Mouse (Mus musculus) stomach, embryonic 14.5 days (tissue): ENCODE data around the gene Abcb11. TPM values are rescaled to one million over a fixed set of nuclear protein-coding genes. Genes with fewer than 3 reads are reported as not detected.

ENCODE experiments used
- ATAC-seq: fragments of 200-750 bp; cut with Nextera tagmentation; 2 replicates; pipeline ENCODE4 v1.8.0; 2017; ENCODE audit warnings: low read depth, moderate TSS enrichment; ENCODE audit not compliant: insufficient number of reproducible peaks, insufficient read depth, low FRiP score
- H3K27ac ChIP-seq: fragments of 300-500 bp; sonication (generic); 2 replicates; pipeline ENCODE4 v1.5.1; 2014; ENCODE audit warnings: mild to moderate bottlenecking, low read length, moderate library complexity, mixed read lengths
- H3K27me3 ChIP-seq: fragments of 300-500 bp; sonication (generic); 2 replicates; pipeline ENCODE4 v1.6.1; 2014; ENCODE audit warnings: low read length, control low read depth, mixed read lengths; ENCODE audit not compliant: control insufficient read depth, insufficient read depth
- H3K36me3 ChIP-seq: fragments of 300-500 bp; sonication (generic); 2 replicates; pipeline ENCODE4 v1.6.1; 2014; ENCODE audit warnings: mild to moderate bottlenecking, control low read depth, low read length, moderate library complexity, mixed read lengths; ENCODE audit not compliant: control insufficient read depth, insufficient read depth
- H3K4me1 ChIP-seq: fragments of 300-500 bp; sonication (generic); 2 replicates; pipeline ENCODE4 v1.6.1; 2014; ENCODE audit warnings: low read length, control low read depth, mixed read lengths; ENCODE audit not compliant: control insufficient read depth, insufficient read depth
- H3K4me2 ChIP-seq: fragments of 300-500 bp; sonication (generic); replicated peaks from 2 replicates; pipeline ENCODE4 v1.6.1; 2014; ENCODE audit warnings: low read depth, low read length, control low read depth
- H3K4me3 ChIP-seq: fragments of 300-500 bp; sonication (generic); 2 replicates; pipeline ENCODE4 v1.5.1; 2014; ENCODE audit warnings: low read depth, low read length, control low read depth
- H3K9ac ChIP-seq: fragments of 300-500 bp; sonication (generic); replicated peaks from 2 replicates; pipeline ENCODE4 v1.6.1; 2014; ENCODE audit warnings: low read depth, mild to moderate bottlenecking, control low read depth, low read length, moderate library complexity, mixed read lengths
- H3K9me3 ChIP-seq: fragments of 300-500 bp; sonication (generic); 2 replicates; pipeline ENCODE4 v1.6.1; 2016; ENCODE audit warnings: low read depth, low read length, control low read depth; ENCODE audit not compliant: control insufficient read depth
- WGBS: fragments of 180-500 bp; shearing (Covaris S2); extraction: QIAGEN DNeasy Blood & Tissue Kit; methylation state at CpG from one replicate; pipeline ENCODE4 v1.1.7; 2014; 5-methylcytosine and 5-hydroxymethylcytosine counted together
- polyA plus RNA-seq: library from polyadenylated mRNA; unstranded; fragments of >200 nt; fragmentation: Nextera tagmentation; extraction: Ambion mirVana; gene quantifications from 2 replicates; pipeline ENCODE4 v1.2.1, GENCODE M21; 2014

Abcb11 gene
- polyA plus RNA-seq, 1 experiment from 2014 or later: not detected

DNA sequence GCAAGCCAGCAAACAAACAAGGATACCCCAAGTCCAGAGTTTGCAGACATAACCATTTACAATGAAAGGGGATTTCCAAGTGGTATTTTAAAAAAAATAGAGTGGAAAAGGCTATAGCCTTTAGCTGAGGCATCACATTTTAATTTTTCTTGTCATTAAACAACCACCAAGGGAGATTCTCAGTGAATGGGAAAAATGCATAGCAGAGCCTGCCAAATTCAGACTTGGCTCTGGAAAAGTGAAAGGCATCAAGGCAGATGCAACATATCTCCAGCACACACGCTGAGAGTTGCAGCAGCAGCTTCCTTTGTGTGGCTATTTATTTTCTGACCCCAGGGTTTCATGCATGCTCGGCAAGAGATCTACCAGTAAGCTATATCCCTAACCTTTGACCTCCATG lies 97.5 kb downstream of the Abcb11 start:
- H3K9ac ChIP-seq: no peak overlapping the region
- no peak overlapping the region for H3K4me3 ChIP-seq
- 31% methylated on average over 2 of the region's 2 CpGs for WGBS
- H3K27ac ChIP-seq: no peak overlapping the region
- no peaks in the 10 kb centered on the region for H3K27me3 ChIP-seq
- H3K9me3 ChIP-seq: no peaks in the 10 kb centered on the region
- ATAC-seq: no peak
- no peak overlapping the region for H3K4me2 ChIP-seq
- H3K4me1 ChIP-seq: no peaks in the 10 kb centered on the region
- H3K36me3 ChIP-seq: no peaks in the 10 kb centered on the region

DNA sequence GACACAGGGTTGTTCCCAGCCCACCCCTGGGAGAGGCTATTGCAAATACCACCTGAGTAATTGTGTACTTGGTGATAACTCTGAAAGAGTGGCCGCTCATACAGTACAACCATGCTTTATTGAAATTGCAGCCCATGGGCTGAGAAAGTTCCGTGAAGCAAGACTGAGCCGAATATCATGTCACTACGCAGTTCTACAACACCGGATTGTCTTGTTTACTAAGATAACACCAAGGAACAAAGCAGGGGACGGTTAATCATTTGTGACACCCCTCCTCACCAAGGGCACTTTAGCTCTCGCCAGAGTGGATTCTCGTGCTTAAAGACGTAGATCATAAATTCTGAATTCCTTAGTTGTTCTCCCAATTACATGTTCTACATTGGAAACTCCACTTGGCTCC lies 103.1 kb downstream of the Abcb11 start:
- Histone ChIP-seq H3K4me2 (no peak overlapping the region), H3K27me3 (no peaks in the 10 kb centered on the region), H3K9me3 (no peaks in the 10 kb centered on the region), H3K36me3 (no peaks in the 10 kb centered on the region), H3K9ac (no peak overlapping the region), H3K4me3 (no peak overlapping the region), H3K4me1 (no peaks in the 10 kb centered on the region), H3K27ac (no peak overlapping the region)
- ATAC-seq: no peak
- WGBS: 70% methylated on average over 9 of the region's 9 CpGs

GRCm38 (mm10) chr2:69234976-69235678 lies 107.3 kb downstream of the Abcb11 start:
- Histone ChIP-seq H3K4me3 (no peak overlapping the region), H3K9me3 (no peaks in the 10 kb centered on the region), H3K27ac (no peak overlapping the region), H3K9ac (no peak overlapping the region), H3K4me2 (no peak overlapping the region), H3K36me3 (no peaks in the 10 kb centered on the region), H3K4me1 (no peaks in the 10 kb centered on the region), H3K27me3 (no peaks in the 10 kb centered on the region)
- WGBS: 88% methylated on average over 5 of the region's 5 CpGs
- ATAC-seq: no peak

- no peak overlapping the region for H3K4me3 ChIP-seq
- no peak overlapping the region for H3K27ac ChIP-seq
- no peaks in the 10 kb centered on the region for H3K27me3 ChIP-seq
- no peaks in the 10 kb centered on the region for H3K9me3 ChIP-seq
- ATAC-seq: no peak
- H3K4me2 ChIP-seq: no peak overlapping the region
- no peaks in the 10 kb centered on the region for H3K36me3 ChIP-seq
- H3K9ac ChIP-seq: no peak overlapping the region
- no peaks in the 10 kb centered on the region for H3K4me1 ChIP-seq
Observed at GRCm38 (mm10) chr2:69232101-69232500, 110.3 kb downstream of the Abcb11 start.

DNA sequence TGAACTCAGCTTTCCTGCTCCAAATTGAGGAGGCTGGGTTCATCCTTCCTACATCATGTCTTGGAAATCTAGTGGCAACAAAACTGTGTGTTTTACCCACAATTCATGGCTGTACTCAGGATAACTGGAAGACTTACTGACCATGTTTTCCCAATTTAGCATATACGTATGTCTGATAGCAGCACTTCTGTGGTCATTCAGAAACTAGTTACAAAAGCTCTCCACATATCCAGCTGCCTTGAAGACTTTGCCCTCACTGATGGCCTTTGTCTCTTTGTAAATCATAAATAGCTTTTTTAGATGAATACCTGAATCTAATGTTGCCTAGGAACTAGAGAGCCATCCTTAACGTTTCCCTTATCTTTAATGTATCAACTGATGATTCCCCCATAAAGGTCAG lies 112.3 kb downstream of the Abcb11 start:
- Histone ChIP-seq H3K4me3 (no peak overlapping the region), H3K36me3 (no peaks in the 10 kb centered on the region), H3K4me2 (no peak overlapping the region), H3K4me1 (no peaks in the 10 kb centered on the region), H3K27ac (no peak overlapping the region), H3K9ac (no peak overlapping the region), H3K27me3 (no peaks in the 10 kb centered on the region), H3K9me3 (no peaks in the 10 kb centered on the region)
- WGBS: 70% methylated on average over 2 of the region's 2 CpGs
- no peak for ATAC-seq

GRCm38 (mm10) chr2:69228635-69229034 lies 113.8 kb downstream of the Abcb11 start:
- Histone ChIP-seq H3K9me3 (no peaks in the 10 kb centered on the region), H3K9ac (no peak overlapping the region), H3K4me1 (no peaks in the 10 kb centered on the region), H3K27ac (no peak overlapping the region), H3K4me3 (no peak overlapping the region), H3K4me2 (no peak overlapping the region), H3K27me3 (no peaks in the 10 kb centered on the region), H3K36me3 (no peaks in the 10 kb centered on the region)
- no peak for ATAC-seq
- WGBS: 83% methylated on average over 6 of the region's 6 CpGs

DNA sequence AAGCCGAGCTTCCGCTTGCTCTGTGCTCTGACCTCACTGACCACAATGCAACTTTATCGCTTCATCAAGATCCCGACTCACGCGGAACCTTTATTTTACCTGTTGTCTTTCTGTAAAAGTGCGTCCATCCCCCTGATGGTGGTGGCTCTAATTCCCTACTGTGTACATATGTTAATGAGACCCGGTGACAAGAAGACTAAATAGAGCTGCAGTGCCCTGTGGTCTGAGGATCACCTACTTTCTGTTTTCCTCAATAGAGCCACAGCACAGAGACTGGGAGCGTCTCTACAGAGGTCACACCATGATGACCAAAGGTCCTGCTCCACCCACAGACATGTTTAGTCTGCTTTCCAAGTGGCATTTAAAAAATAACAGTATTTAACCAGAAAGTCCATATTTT lies 115.5 kb downstream of the Abcb11 start:
- 90% methylated on average over 9 of the region's 9 CpGs for WGBS
- Histone ChIP-seq H3K4me2 (no peak overlapping the region), H3K36me3 (no peaks in the 10 kb centered on the region), H3K27me3 (no peaks in the 10 kb centered on the region), H3K27ac (no peak overlapping the region), H3K4me3 (no peak overlapping the region), H3K4me1 (no peaks in the 10 kb centered on the region), H3K9me3 (no peaks in the 10 kb centered on the region), H3K9ac (no peak overlapping the region)
- ATAC-seq: no peak

GRCm38 (mm10) chr2:69224724-69225123 lies 117.7 kb downstream of the Abcb11 start:
- H3K27ac ChIP-seq: no peak overlapping the region
- H3K36me3 ChIP-seq: no peaks in the 10 kb centered on the region
- WGBS: 41% methylated on average over 2 of the region's 2 CpGs
- no peaks in the 10 kb centered on the region for H3K9me3 ChIP-seq
- H3K9ac ChIP-seq: no peak overlapping the region
- H3K27me3 ChIP-seq: no peaks in the 10 kb centered on the region
- no peaks in the 10 kb centered on the region for H3K4me1 ChIP-seq
- no peak for ATAC-seq
- H3K4me2 ChIP-seq: no peak overlapping the region
- no peak overlapping the region for H3K4me3 ChIP-seq

DNA sequence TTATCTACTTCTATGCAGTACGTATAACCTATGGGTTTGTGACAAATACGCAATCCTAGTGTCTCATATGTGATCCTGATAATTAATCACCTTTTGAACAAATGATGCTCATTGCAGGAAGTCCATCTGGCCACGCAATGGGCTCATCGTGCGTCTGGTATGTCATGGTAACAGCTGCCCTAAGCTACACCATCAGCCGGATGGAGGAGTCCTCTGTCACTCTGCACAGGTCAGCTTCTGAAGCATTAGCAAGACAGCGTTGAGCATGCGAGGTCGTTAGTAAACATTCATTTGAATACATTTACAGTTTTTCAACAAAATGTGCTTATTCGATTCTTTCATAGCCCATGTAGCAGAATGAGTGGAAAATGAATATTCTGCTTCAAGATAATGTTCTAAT lies 119.6 kb downstream of the Abcb11 start:
- Histone ChIP-seq H3K4me1 (no peaks in the 10 kb centered on the region), H3K4me3 (no peak overlapping the region), H3K9ac (no peak overlapping the region), H3K4me2 (no peak overlapping the region), H3K9me3 (no peaks in the 10 kb centered on the region), H3K27me3 (no peaks in the 10 kb centered on the region), H3K36me3 (no peaks in the 10 kb centered on the region), H3K27ac (no peak overlapping the region)
- ATAC-seq: no peak
- WGBS: 82% methylated on average over 10 of the region's 10 CpGs
